Comparison of ENCODE assay signal across 17 mouse cellular contexts in the genomic region with DNA sequence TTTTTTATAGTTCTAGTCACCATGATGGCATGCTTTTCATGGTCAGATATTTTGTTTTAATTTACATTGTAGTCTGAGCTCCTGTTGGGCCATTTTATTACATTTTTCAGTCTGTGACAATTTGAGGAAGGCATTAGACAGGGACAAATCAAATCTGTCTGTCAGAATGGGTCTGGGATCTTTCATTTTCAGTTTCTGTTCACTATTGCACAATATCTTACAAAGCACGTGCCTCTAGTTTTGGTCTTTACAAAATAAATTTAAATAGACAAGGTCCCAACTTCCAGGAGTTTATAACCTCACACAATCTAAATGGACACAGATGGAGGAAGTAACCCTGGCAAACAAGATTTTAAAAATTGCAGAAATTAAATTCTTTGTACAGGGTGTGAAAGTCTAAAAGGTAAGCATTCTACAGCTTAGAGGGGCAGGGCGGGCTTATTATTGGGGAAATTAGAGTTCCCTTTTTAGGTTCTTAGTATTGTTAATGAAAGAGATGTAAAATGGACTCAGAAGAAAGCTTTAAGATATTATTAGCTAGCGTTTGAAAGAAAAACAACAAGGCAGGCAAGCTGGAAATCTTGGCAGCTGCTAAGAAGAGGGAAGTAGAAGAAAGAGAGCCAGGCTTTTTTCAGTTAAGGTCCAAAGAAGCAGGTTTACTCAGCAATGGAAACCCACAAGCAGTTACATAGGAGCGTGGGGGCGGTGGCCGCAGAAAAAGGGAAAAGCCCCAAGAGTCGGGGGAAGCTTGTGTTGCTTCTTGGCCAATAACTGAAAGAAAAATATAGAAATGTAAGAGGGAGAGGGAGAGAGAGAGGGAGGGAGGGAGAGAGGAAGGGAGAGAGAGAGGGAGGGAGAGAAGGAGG.
DNase-seq lines count a peak whose midpoint lies in the region; ATAC-seq and TF ChIP-seq lines count a peak whose summit lies in the region.
"Had no signal": no experiment of that assay in that cellular context is flagged by ENCODE, and none has a peak within 500 bp of the region (broad histone marks: within the 10 kb centered on the region; RNA-seq: fewer than 3 reads in every experiment).

No protein-coding gene starts in this region.

- H3K9ac ChIP-seq in midbrain, embryonic 11.5 days (ENCODE audit: low read length): no peak overlapping the region
- no peak overlapping the region for H3K9ac ChIP-seq in midbrain, postnatal 0 days (replicated peaks; ENCODE audit: low read length, poor library complexity, severe bottlenecking)
- H3K9ac ChIP-seq: forebrain, embryonic 12.5 days; hindbrain, embryonic 15.5 days; liver, embryonic 15.5 days; neural tube, embryonic 15.5 days had no signal

- no peak for TF ChIP-seq POLR2A in embryonic fibroblast, embryonic 13.5 days (IDR thresholded peaks at IDR 0.05; ENCODE audit: low read depth, low read length)

- intact Hi-C loops in heart, postnatal 36 days (cut with DNase I): no loop called here

- H3K4me3 ChIP-seq in midbrain, embryonic 11.5 days (ENCODE audit: low read depth, low read length): no peak overlapping the region
- H3K4me3 ChIP-seq in midbrain, postnatal 0 days (ENCODE audit: low read depth, low read length): no peak overlapping the region
- no peak overlapping the region for H3K4me3 ChIP-seq in embryonic fibroblast, embryonic 13.5 days (ENCODE audit: insufficient read depth, low read length)
- H3K4me3 ChIP-seq: forebrain, embryonic 12.5 days; hindbrain, embryonic 15.5 days; liver, embryonic 15.5 days; neural tube, embryonic 15.5 days had no signal

- DNase-seq in heart, adult 18-20 months: peak; percentile 8 to 13
- no peak for DNase-seq in heart, postnatal 36 days
- DNase-seq in midbrain, embryonic 11.5 days (ENCODE audit: low spot score, missing footprints): peak; percentile 67
- no peak for DNase-seq in midbrain, postnatal 0 days (ENCODE audit: low spot score)
- DNase-seq in telencephalon, adult 2 months (ENCODE audit: low read depth, low spot score): peak; percentile 55
- no peak for DNase-seq in adrenal gland, adult 2 months
- DNase-seq in right cerebral cortex, postnatal 25 days: no peak
- DNase-seq: cerebellum, postnatal 14 days; gastrocnemius, postnatal 36 days; kidney, adult 2 months; thymus, adult 2 months had no signal

- no peaks in the 10 kb centered on the region for H3K4me1 ChIP-seq in midbrain, embryonic 11.5 days (ENCODE audit: control insufficient read depth, insufficient read depth, low read length)
- H3K4me1 ChIP-seq in midbrain, postnatal 0 days (ENCODE audit: insufficient read depth, low read length): no peaks in the 10 kb centered on the region
- H3K4me1 ChIP-seq in embryonic fibroblast, embryonic 13.5 days (ENCODE audit: control insufficient read depth, insufficient read depth, low read length): peaks cover 7% of the 10 kb centered on the region; the same call in 1 of the 2 replicates
- H3K4me1 ChIP-seq: forebrain, embryonic 12.5 days; hindbrain, embryonic 15.5 days; liver, embryonic 15.5 days; neural tube, embryonic 15.5 days had no signal

- 82% methylated on average over 7 of the region's 7 CpGs for WGBS in midbrain, embryonic 11.5 days
- 65% methylated on average over 7 of the region's 7 CpGs for WGBS in midbrain, postnatal 0 days

- H3K36me3 ChIP-seq in midbrain, embryonic 11.5 days (ENCODE audit: control insufficient read depth, insufficient read depth, low read length): no peaks in the 10 kb centered on the region
- no peaks in the 10 kb centered on the region for H3K36me3 ChIP-seq in midbrain, postnatal 0 days (ENCODE audit: insufficient read depth, low read length)
- H3K36me3 ChIP-seq: forebrain, embryonic 12.5 days; hindbrain, embryonic 15.5 days; liver, embryonic 15.5 days; neural tube, embryonic 15.5 days had no signal

- no peak overlapping the region for H3K27ac ChIP-seq in midbrain, embryonic 11.5 days (ENCODE audit: low read depth, low read length)
- no peak overlapping the region for H3K27ac ChIP-seq in midbrain, postnatal 0 days (ENCODE audit: low read depth, low read length)
- H3K27ac ChIP-seq in embryonic fibroblast, embryonic 13.5 days (ENCODE audit: insufficient read depth, low read length): peak overlapping the region; percentile 89
- H3K27ac ChIP-seq: forebrain, embryonic 12.5 days; hindbrain, embryonic 15.5 days; liver, embryonic 15.5 days; neural tube, embryonic 15.5 days had no signal

- no peak for ATAC-seq in midbrain, embryonic 11.5 days (ENCODE audit: low FRiP score)
- no peak for ATAC-seq in midbrain, postnatal 0 days (ENCODE audit: low FRiP score)
- ATAC-seq: Patski had no signal

- H3K4me2 ChIP-seq in midbrain, embryonic 11.5 days: no peak overlapping the region
- no peak overlapping the region for H3K4me2 ChIP-seq in midbrain, postnatal 0 days (ENCODE audit: low read depth, low read length, poor library complexity, severe bottlenecking)
- H3K4me2 ChIP-seq: forebrain, embryonic 12.5 days; hindbrain, embryonic 15.5 days; liver, embryonic 15.5 days; neural tube, embryonic 15.5 days had no signal

- TF ChIP-seq CTCF in midbrain, postnatal 0 days (IDR thresholded peaks at IDR 0.05): no peak
- TF ChIP-seq CTCF in embryonic fibroblast, embryonic 13.5 days (IDR thresholded peaks at IDR 0.05; ENCODE audit: borderline replicate concordance, insufficient read depth, low read length): no peak

- H3K27me3 ChIP-seq in midbrain, embryonic 11.5 days (ENCODE audit: control insufficient read depth, insufficient read depth, low read length): no peaks in the 10 kb centered on the region
- H3K27me3 ChIP-seq in midbrain, postnatal 0 days (ENCODE audit: insufficient read depth, low read length): no peaks in the 10 kb centered on the region
- H3K27me3 ChIP-seq: forebrain, embryonic 12.5 days; hindbrain, embryonic 15.5 days; liver, embryonic 15.5 days; neural tube, embryonic 15.5 days had no signal

- H3K9me3 ChIP-seq in midbrain, embryonic 11.5 days (ENCODE audit: control insufficient read depth, low read length): no peaks in the 10 kb centered on the region
- no peaks in the 10 kb centered on the region for H3K9me3 ChIP-seq in midbrain, postnatal 0 days (ENCODE audit: low read length)
- H3K9me3 ChIP-seq: forebrain, embryonic 12.5 days; hindbrain, embryonic 15.5 days; liver, embryonic 15.5 days; neural tube, embryonic 15.5 days had no signal

Comparison
In these comparisons a context has a peak if more than half of its experiments do, and no peak if none do; other contexts are left out.
1. DNase-seq: peak in heart, adult 18-20 months (2 of 2), midbrain, embryonic 11.5 days (single experiment) and telencephalon, adult 2 months (single experiment); none in heart, postnatal 36 days (0 of 2), midbrain, postnatal 0 days (single experiment), adrenal gland, adult 2 months (single experiment) and right cerebral cortex, postnatal 25 days (single experiment).